Mouse (Mus musculus) midbrain, embryonic 16.5 days (tissue): ENCODE data around the gene Maco1. TPM values are rescaled to one million over a fixed set of nuclear protein-coding genes. Genes with fewer than 3 reads are reported as not detected.
A peak's percentile ranks its signal among the peaks of the same experiment; 100 is the strongest.

Source experiments
- ATAC-seq: fragments of 200-750 bp; cut with Nextera tagmentation; 2 replicates; pipeline ENCODE4 v1.8.0; 2017; ENCODE audit warnings: moderate TSS enrichment
- H3K27ac ChIP-seq: fragments of 300-500 bp; sonication (generic); 2 replicates; pipeline ENCODE4 v1.5.1; 2014; ENCODE audit warnings: mild to moderate bottlenecking, low read length, mixed read lengths
- H3K27me3 ChIP-seq: fragments of 300-500 bp; sonication (generic); 2 replicates; pipeline ENCODE4 v1.6.1; 2014; ENCODE audit warnings: low read depth, low read length, mixed read lengths; ENCODE audit not compliant: control insufficient read depth, insufficient read depth
- H3K36me3 ChIP-seq: fragments of 300-500 bp; sonication (generic); 2 replicates; pipeline ENCODE4 v1.6.1; 2014; ENCODE audit warnings: mild to moderate bottlenecking, low read length, moderate library complexity, mixed read lengths; ENCODE audit not compliant: control insufficient read depth, insufficient read depth
- H3K4me1 ChIP-seq: fragments of 300-500 bp; sonication (generic); 2 replicates; pipeline ENCODE4 v1.6.1; 2014; ENCODE audit warnings: mild to moderate bottlenecking, low read length, mixed read lengths; ENCODE audit not compliant: control insufficient read depth, insufficient read depth
- H3K4me2 ChIP-seq: fragments of 300-500 bp; sonication (generic); 2 replicates; pipeline ENCODE4 v1.6.1; 2014; ENCODE audit warnings: mild to moderate bottlenecking, low read length, mixed read lengths
- H3K4me3 ChIP-seq: fragments of 300-500 bp; sonication (generic); 2 replicates; pipeline ENCODE4 v1.5.1; 2014; ENCODE audit warnings: low read depth, mild to moderate bottlenecking, low read length, moderate library complexity, mixed read lengths
- H3K9ac ChIP-seq: fragments of 300-500 bp; sonication (generic); 2 replicates; pipeline ENCODE4 v1.6.1; 2014; ENCODE audit warnings: low read depth, low read length, mixed read lengths
- H3K9me3 ChIP-seq: fragments of 300-500 bp; sonication (generic); replicated peaks from 2 replicates; pipeline ENCODE4 v1.6.1; 2014; ENCODE audit warnings: mild to moderate bottlenecking, low read length, mixed read lengths; ENCODE audit not compliant: control insufficient read depth, poor library complexity, severe bottlenecking
- WGBS: fragments of 180-500 bp; shearing (Covaris S2); extraction: QIAGEN DNeasy Blood & Tissue Kit; methylation state at CpG from one replicate; pipeline ENCODE4 v1.1.7; 2014; 5-methylcytosine and 5-hydroxymethylcytosine counted together
- polyA plus RNA-seq: library from polyadenylated mRNA; unstranded; fragments of >200 nt; fragmentation: Nextera tagmentation; extraction: Ambion mirVana; gene quantifications from 2 replicates; pipeline ENCODE4 v1.2.1, GENCODE M21; 2015

The Maco1 gene
- polyA plus RNA-seq, 1 experiment from 2014 or later: 91.3 TPM

DNA sequence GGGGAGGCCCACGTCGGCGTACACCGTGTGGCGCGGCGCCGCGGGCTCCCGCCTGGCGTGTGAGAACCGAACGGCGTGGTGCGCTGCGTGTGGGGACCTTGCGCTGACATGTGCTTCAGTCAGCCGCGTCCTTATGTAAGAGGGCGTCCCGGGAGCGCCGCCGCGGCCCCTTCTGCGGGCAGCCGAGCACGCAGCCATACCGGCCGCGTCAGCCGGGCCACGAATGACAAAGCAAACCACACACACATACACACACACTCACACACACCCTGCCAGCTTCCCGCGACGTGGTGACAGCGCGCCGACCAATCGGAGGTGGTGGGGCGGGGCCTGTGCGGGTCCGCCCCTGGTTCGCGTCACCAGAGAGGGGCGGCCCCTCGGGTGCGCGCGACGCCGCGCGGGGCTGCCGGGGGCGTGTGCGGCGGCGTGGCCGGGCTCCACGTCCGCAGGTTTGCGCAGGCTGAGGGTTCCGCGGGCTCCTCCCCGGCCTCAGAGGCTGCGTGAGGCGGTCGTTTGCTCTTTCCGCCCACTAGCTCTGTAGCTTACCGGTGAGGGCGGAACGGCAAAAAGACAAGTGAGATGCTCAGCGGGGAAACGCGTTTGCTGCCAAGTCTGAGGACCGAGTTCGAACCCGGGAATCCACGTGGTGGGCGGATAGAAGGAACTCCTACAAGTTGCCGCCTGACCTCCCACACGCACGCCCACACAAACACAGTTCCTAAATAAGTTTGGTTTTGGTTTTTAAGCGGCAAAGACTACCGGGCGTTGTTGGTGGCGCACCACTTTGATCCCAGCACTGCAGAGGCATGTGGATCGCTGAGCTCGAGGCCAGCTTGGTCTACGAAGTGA lies 716 bp upstream of the Maco1 start:
- Histone ChIP-seq H3K27ac (peak overlapping the region; percentile 100), H3K9me3 (no peaks in the 10 kb centered on the region), H3K4me1 (peaks cover 26% of the 10 kb centered on the region), H3K9ac (peak overlapping the region; percentile 93), H3K4me3 (peak overlapping the region; percentile 95), H3K4me2 (peak overlapping the region; percentile 47), H3K36me3 (no peaks in the 10 kb centered on the region), H3K27me3 (peaks cover 3% of the 10 kb centered on the region)
- peak; percentile 97 for ATAC-seq
- 1% methylated on average over 91 of the region's 91 CpGs for WGBS

DNA sequence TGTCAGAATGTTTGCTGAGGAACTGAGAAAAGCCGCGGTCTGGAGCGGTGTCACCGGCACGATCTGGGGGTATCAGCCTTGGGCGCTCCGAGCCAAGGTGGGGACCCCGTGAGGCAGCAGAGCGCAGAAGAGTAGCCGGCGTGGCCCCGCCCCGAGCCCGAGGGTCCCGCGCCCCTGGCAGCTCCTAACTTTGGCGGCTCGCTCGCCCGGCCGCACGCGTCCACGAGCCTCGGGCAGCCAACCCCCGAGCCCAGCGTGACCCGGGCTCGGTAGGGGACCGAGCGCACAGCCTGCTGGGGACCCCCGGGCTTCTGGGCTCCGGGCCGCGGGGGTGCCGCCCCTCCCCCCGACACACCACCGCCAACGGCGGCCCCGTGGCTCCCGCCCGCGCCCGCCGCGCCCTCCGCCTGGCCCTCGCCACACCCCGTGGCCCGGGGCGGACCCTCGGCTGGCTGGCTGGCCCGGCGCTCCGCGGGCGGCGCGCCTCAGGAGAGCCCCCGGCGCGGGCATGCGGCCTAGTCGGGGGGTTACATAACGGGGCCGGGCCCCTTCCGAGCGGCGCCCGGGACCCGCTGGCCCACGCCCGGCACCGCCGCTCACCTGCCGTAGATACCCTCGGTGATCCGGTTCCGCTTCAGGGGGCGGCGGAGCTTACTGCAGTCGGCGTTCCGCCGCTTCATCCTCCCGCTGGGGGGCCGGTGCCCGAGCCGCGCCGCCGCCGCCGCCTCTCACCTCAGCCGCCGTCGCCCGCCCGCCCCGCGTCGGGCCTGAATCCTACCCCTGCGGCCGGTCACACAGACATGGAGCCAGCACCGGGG lies 498 bp downstream of the Maco1 start:
- Histone ChIP-seq H3K4me3 (peak overlapping the region; percentile 95), H3K4me2 (peak overlapping the region; percentile 97), H3K4me1 (peaks cover 34% of the 10 kb centered on the region), H3K27me3 (peaks cover 3% of the 10 kb centered on the region), H3K27ac (peak overlapping the region; percentile 100), H3K9me3 (no peaks in the 10 kb centered on the region), H3K36me3 (no peaks in the 10 kb centered on the region), H3K9ac (peak overlapping the region; percentile 99)
- peak; percentile 1; the same call in 1 of the 2 replicates for ATAC-seq
- 0% methylated on average over 80 of the region's 106 CpGs for WGBS

DNA sequence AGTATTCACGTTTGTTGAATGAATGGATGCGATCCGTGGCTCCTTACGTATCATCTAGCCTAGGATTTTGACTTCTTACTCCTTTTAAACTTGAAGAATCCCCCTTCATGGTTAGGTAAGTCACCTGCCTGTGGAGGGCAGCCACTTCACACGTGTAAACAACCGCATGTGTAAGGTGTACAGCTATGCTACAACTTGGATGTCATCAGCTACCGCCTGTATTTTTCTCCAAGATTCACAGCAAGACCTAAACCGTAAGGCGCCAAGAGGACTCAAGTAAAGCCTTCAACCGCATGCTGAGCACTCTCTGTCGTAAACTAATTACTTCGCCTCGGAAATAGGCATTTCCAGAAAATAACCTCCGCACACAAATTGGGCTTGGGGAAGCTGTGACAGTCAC lies 1.3 kb downstream of the Maco1 start:
- Histone ChIP-seq H3K27ac (peak overlapping the region; percentile 41; the same call in 1 of the 2 replicates), H3K4me2 (peak overlapping the region; percentile 97), H3K9ac (peak overlapping the region; percentile 99), H3K4me3 (peak overlapping the region; percentile 95), H3K4me1 (peaks cover 36% of the 10 kb centered on the region), H3K9me3 (no peaks in the 10 kb centered on the region), H3K36me3 (no peaks in the 10 kb centered on the region), H3K27me3 (peaks cover 3% of the 10 kb centered on the region)
- WGBS: 8% methylated on average over 14 of the region's 14 CpGs
- no peak for ATAC-seq

- peak overlapping the region; percentile 97 for H3K4me2 ChIP-seq
- peaks cover 36% of the 10 kb centered on the region for H3K4me1 ChIP-seq
- H3K9me3 ChIP-seq: no peaks in the 10 kb centered on the region
- H3K27ac ChIP-seq: no peak overlapping the region
- WGBS: 44% methylated on average over 2 of the region's 2 CpGs
- ATAC-seq: no peak
- H3K4me3 ChIP-seq: peak overlapping the region; percentile 95
- 0 out of 2 replicates have a peak overlapping the region, but pooled peaks have one; percentile 99 for H3K9ac ChIP-seq
- peaks cover 3% of the 10 kb centered on the region for H3K27me3 ChIP-seq
- H3K36me3 ChIP-seq: no peaks in the 10 kb centered on the region
Measured at GRCm38 (mm10) chr4:134851236-134851635, 1.9 kb downstream of the Maco1 start.

- Histone ChIP-seq H3K9me3 (no peaks in the 10 kb centered on the region), H3K4me1 (peaks cover 36% of the 10 kb centered on the region), H3K27ac (no peak overlapping the region), H3K4me2 (peak overlapping the region; percentile 97), H3K9ac (no peak overlapping the region), H3K27me3 (no peaks in the 10 kb centered on the region), H3K4me3 (peak overlapping the region; percentile 7; the same call in 1 of the 2 replicates), H3K36me3 (no peaks in the 10 kb centered on the region)
- no peak for ATAC-seq
- WGBS: 66% methylated on average over 4 of the region's 4 CpGs
Measured at GRCm38 (mm10) chr4:134850551-134850950, 2.6 kb downstream of the Maco1 start.

GRCm38 (mm10) chr4:134847587-134847986 lies 5.6 kb downstream of the Maco1 start:
- 81% methylated on average over 4 of the region's 4 CpGs for WGBS
- Histone ChIP-seq H3K27ac (no peak overlapping the region), H3K4me3 (no peak overlapping the region), H3K4me1 (peaks cover 36% of the 10 kb centered on the region), H3K4me2 (no peak overlapping the region), H3K9me3 (no peaks in the 10 kb centered on the region), H3K27me3 (no peaks in the 10 kb centered on the region), H3K9ac (no peak overlapping the region), H3K36me3 (no peaks in the 10 kb centered on the region)
- no peak for ATAC-seq

DNA sequence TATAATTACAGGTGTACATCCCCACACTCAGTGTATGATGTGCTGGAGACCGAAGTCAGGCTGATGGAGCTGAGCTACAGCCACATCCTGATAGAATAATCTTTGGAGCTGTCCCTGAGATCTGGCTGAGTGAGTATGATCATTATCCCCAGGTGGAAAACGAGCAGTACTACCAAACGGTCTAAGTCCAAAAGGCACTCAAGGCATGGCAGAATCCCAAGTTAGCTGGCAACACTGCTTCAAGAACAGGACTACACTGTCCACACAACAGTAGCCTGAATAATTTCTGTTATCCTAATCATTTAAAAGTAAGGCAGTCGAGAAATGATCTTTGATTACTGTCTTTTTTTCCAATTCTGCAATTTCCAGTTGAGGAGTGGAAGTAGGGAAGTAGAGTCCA lies 9.6 kb downstream of the Maco1 start:
- WGBS: 93% methylated on average over 4 of the region's 4 CpGs

DNA sequence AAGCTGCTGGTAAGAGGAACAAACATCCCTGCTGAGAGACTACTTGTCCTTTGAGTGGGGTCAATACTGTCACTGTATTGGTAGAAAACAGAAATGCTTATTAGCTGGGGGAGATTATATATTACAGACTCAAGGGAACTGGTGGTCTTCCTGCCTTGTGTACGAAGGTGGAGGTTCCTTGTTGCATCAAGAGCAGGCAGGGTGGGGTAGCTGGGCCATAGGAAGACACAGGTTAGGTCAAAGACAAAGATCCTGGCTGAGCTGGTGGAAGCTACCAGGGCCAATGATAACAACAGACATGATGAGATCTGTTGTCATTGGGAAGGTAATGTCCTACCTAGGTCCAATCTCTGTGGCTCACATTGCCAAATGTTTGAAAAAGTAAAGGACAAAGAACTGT lies 12.9 kb downstream of the Maco1 start:
- H3K4me3 ChIP-seq: no peak overlapping the region
- H3K9ac ChIP-seq: no peak overlapping the region
- no peak overlapping the region for H3K27ac ChIP-seq
- H3K4me2 ChIP-seq: no peak overlapping the region
- no peaks in the 10 kb centered on the region for H3K9me3 ChIP-seq
- peaks cover 3% of the 10 kb centered on the region; the same call in 1 of the 2 replicates for H3K4me1 ChIP-seq
- WGBS: 86% methylated on average over 1 of the region's 1 CpGs
- ATAC-seq: no peak
- peaks cover under 1% of the 10 kb centered on the region; the same call in 1 of the 2 replicates for H3K36me3 ChIP-seq
- H3K27me3 ChIP-seq: no peaks in the 10 kb centered on the region

More for the DNA sequence above, 9.6 kb downstream of the Maco1 start:
- ATAC-seq: no peak
- Histone ChIP-seq H3K27ac (no peak overlapping the region), H3K9ac (no peak overlapping the region), H3K4me3 (no peak overlapping the region), H3K9me3 (no peaks in the 10 kb centered on the region), H3K4me2 (no peak overlapping the region), H3K4me1 (peaks cover 10% of the 10 kb centered on the region), H3K36me3 (no peaks in the 10 kb centered on the region), H3K27me3 (no peaks in the 10 kb centered on the region)
